8 mouse cellular contexts compared by ENCODE assay signal in genomic region chr15:99029619-99030584, GRCm38 (mm10). TPM values are rescaled to one million over a fixed set of nuclear protein-coding genes. Genes with fewer than 3 reads are reported as not detected.
A peak's percentile ranks its signal among the peaks of the same experiment; 100 is the strongest.
DNase-seq lines count a peak whose midpoint lies in the region; ATAC-seq and TF ChIP-seq lines count a peak whose summit lies in the region.

TSS of gene Tuba1c (plus strand) at chr15:99029891.

- peak within 1 kb of the TSS; percentile 48 for H3K4me2 ChIP-seq in hindbrain, embryonic 14.5 days (replicated peaks)

- no peak within 1 kb of the TSS for H3K27ac ChIP-seq in hindbrain, embryonic 14.5 days
- H3K27ac ChIP-seq in left cerebral cortex, adult 2 months = no peak within 1 kb of the TSS

- peak; percentile 94 for DNase-seq in G1E (ENCODE audit: low spot score)
- peak; percentile 24 for DNase-seq in brain, adult 2 months (ENCODE audit: low read depth, low spot score)
- peak; percentile 93 for DNase-seq in forelimb bud, embryonic 11.5 days (ENCODE audit: low read depth, low spot score)
- DNase-seq in hindbrain, embryonic 14.5 days (ENCODE audit: low spot score) = peak; percentile 40
- peak in 1 of 2 experiments; percentile 35 for DNase-seq in left cerebral cortex, adult 2 months (ENCODE audit: extremely low spot score in 1 of 2, low spot score in 2 of 2)
- peak; percentile 95 for DNase-seq in skeletal muscle tissue, adult 2 months (ENCODE audit: low read depth, low spot score)
- no peak for DNase-seq in cerebellum, adult 11-12 months

- no peaks in the 10 kb centered on the region for H3K27me3 ChIP-seq in G1E (ENCODE audit: insufficient read depth, low read length)
- peaks cover 25% of the 10 kb centered on the region for H3K27me3 ChIP-seq in hindbrain, embryonic 14.5 days (ENCODE audit: control insufficient read depth, insufficient read depth, low read length)

- H3K4me1 ChIP-seq in G1E (ENCODE audit: insufficient read depth, low read depth, low read length) = peaks cover 27% of the 10 kb centered on the region
- H3K4me1 ChIP-seq in hindbrain, embryonic 14.5 days (replicated peaks; ENCODE audit: control insufficient read depth, insufficient read depth, low read length) = peaks cover 9% of the 10 kb centered on the region; the same call in 1 of the 2 replicates

- intact Hi-C loops in left cerebral cortex, adult 2 months (cut with DNase I) = no loop called here

- peak; percentile 80 for ATAC-seq in G1E (ENCODE audit: extremely low read depth, insufficient number of reproducible peaks, low FRiP score, poor library complexity, severe bottlenecking)
- peak; percentile 46; the same call in 1 of the 2 replicates for ATAC-seq in hindbrain, embryonic 14.5 days (ENCODE audit: low FRiP score)
- peak; percentile 67 for ATAC-seq in megakaryocyte, adult 5-6 weeks (ENCODE audit: poor library complexity, severe bottlenecking)

- peak within 1 kb of the TSS; percentile 87 for H3K4me3 ChIP-seq in G1E (ENCODE audit: low read depth, low read length)
- H3K4me3 ChIP-seq in hindbrain, embryonic 14.5 days (replicated peaks; ENCODE audit: low read length) = peak within 1 kb of the TSS; percentile 30
- peak within 1 kb of the TSS; percentile 37 for H3K4me3 ChIP-seq in left cerebral cortex, adult 2 months

- no peak for TF ChIP-seq CTCF in G1E (IDR thresholded peaks at IDR 0.05; ENCODE audit: low read depth, low read length)
- TF ChIP-seq CTCF in left cerebral cortex, adult 2 months (IDR thresholded peaks at IDR 0.05) = no peak

- H3K9ac ChIP-seq in hindbrain, embryonic 14.5 days = 0 out of 2 replicates have a peak within 1 kb of the TSS, but pooled peaks have one; percentile 29

- H3K9me3 ChIP-seq in G1E (replicated peaks) = no peaks in the 10 kb centered on the region
- no peaks in the 10 kb centered on the region for H3K9me3 ChIP-seq in hindbrain, embryonic 14.5 days (ENCODE audit: control insufficient read depth, low read length)

- WGBS in hindbrain, embryonic 14.5 days = under 1% methylated on average over 52 of the region's 52 CpGs

- peaks cover 26% of the 10 kb centered on the region for H3K36me3 ChIP-seq in G1E (replicated peaks)
- H3K36me3 ChIP-seq in hindbrain, embryonic 14.5 days (replicated peaks; ENCODE audit: control insufficient read depth, insufficient read depth) = no peaks in the 10 kb centered on the region

RNA-seq across cellular contexts. Expression of gene Tuba1c, which starts in this region (rescaled TPM):
- total RNA-seq in G1E (2014; fragmentation: Nextera tagmentation) (856 and 1,023 TPM in 2 replicates), G1E (2017) (252 and 273 TPM in 2 replicates)
- 47.1 and 72.7 TPM in 2 replicates for polyA plus RNA-seq in G1E (2012)
- 21.7 and 24.2 TPM in 2 replicates for polyA plus RNA-seq in hindbrain, embryonic 14.5 days (2014; fragmentation: Nextera tagmentation; extraction: Ambion mirVana)
- total RNA-seq in left cerebral cortex, adult 2 months (2021) = 10 to 100 TPM; 56.1 to 61.4 TPM
- 232 and 270 TPM in 2 replicates for total RNA-seq in megakaryocyte, adult 5-6 weeks (2015)
- total RNA-seq in megakaryocyte, adult 5-6 weeks (2017) = 124 and 128 TPM in 2 replicates

Comparison
In these comparisons a context has a peak if more than half of its experiments do, and no peak if none do; other contexts are left out.
1. H3K4me3 ChIP-seq: peak in every context shown above with its lines; median percentile 87 in G1E; 37 in left cerebral cortex, adult 2 months; 30 in hindbrain, embryonic 14.5 days.